Mouse (Mus musculus) hindbrain, embryonic 14.5 days (tissue): ENCODE measurements around the gene Gpc3. TPM values are rescaled to one million over a fixed set of nuclear protein-coding genes. Genes with fewer than 3 reads are reported as not detected.

Experiments
- ATAC-seq: fragments of 200-750 bp; cut with Nextera tagmentation; 2 replicates; pipeline ENCODE4 v1.8.0; 2017; ENCODE audit warnings: moderate number of reproducible peaks, mild to moderate bottlenecking, moderate TSS enrichment, moderate library complexity; ENCODE audit not compliant: low FRiP score
- DNase-seq: peaks from one replicate; pipeline ENCODE4 v3.0.0-alpha.2; 2015; ENCODE audit warnings: low spot score
- H3K27ac ChIP-seq: fragments of 300-500 bp; sonication (generic); 2 replicates; pipeline ENCODE4 v1.5.1; 2014; ENCODE audit warnings: mild to moderate bottlenecking, moderate library complexity
- H3K27me3 ChIP-seq: fragments of 300-500 bp; sonication (generic); 2 replicates; pipeline ENCODE4 v1.6.1; 2014; ENCODE audit warnings: mild to moderate bottlenecking, low read length, mixed read lengths; ENCODE audit not compliant: control insufficient read depth, insufficient read depth
- H3K36me3 ChIP-seq: fragments of 300-500 bp; sonication (generic); replicated peaks from 2 replicates; pipeline ENCODE4 v1.6.1; 2014; ENCODE audit not compliant: control insufficient read depth, insufficient read depth
- H3K4me1 ChIP-seq: fragments of 300-500 bp; sonication (generic); replicated peaks from 2 replicates; pipeline ENCODE4 v1.6.1; 2014; ENCODE audit warnings: antibody characterized with exemption, low read length, mixed read lengths; ENCODE audit not compliant: control insufficient read depth, insufficient read depth
- H3K4me2 ChIP-seq: fragments of 300-500 bp; sonication (generic); replicated peaks from 2 replicates; pipeline ENCODE4 v1.6.1; 2014; ENCODE audit warnings: mild to moderate bottlenecking, moderate library complexity
- H3K4me3 ChIP-seq: fragments of 300-500 bp; sonication (generic); replicated peaks from 2 replicates; pipeline ENCODE4 v1.5.1; 2014; ENCODE audit warnings: mild to moderate bottlenecking, low read length
- H3K9ac ChIP-seq: fragments of 300-500 bp; sonication (generic); 2 replicates; pipeline ENCODE4 v1.6.1; 2014
- H3K9me3 ChIP-seq: fragments of 300-500 bp; sonication (generic); 2 replicates; pipeline ENCODE4 v1.6.1; 2016; ENCODE audit warnings: low read length; ENCODE audit not compliant: control insufficient read depth
- WGBS: fragments of 180-500 bp; shearing (Covaris S2); extraction: QIAGEN DNeasy Blood & Tissue Kit; methylation state at CpG from one replicate; pipeline ENCODE4 v1.1.7; 2014; 5-methylcytosine and 5-hydroxymethylcytosine counted together
- microRNA counts: library from miRNA; unstranded; fragments of <30 nt; microRNA quantifications from one replicate; lab custom pipeline; 2016
- microRNA-seq: library from miRNA; unstranded; fragments of <30 nt; microRNA quantifications from one replicate; pipeline ENCODE4, GENCODE M21; 2016
- polyA plus RNA-seq: library from polyadenylated mRNA; unstranded; fragments of >200 nt; fragmentation: Nextera tagmentation; extraction: Ambion mirVana; gene quantifications from 2 replicates; pipeline ENCODE4 v1.2.1, GENCODE M21; 2014

The Gpc3 gene
- polyA plus RNA-seq, 1 experiment from 2014 or later = 122 TPM

DNA sequence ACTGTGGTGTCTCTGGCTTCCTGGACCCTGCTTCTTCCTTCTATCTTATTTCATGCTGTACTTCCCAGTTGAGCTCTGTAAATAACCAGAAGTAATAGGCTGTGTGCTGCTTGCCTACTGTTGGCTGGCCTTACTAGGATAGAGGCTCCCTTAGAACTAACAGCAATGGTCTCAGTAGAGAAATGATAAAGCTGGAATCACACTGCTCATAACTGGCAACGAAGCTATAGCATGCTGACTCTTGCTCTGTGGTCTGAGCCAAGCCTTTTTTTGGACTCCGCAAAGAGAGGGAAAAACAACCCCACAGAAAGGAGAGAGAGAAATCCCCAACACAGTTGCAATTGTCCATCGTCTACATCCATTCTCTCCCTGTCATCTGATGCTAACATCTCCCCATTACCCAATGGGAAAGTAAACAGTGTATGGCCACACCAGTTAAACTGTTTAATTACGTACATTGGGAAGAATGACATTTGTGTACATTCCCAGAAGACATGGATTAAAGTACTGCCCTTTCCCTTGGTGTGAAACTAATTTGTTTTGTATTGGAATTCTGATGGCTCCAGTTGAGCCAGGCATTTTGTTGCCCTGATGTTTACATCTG lies 368.0 kb downstream of the Gpc3 start:
- no peak overlapping the region for H3K9ac ChIP-seq
- DNase-seq (no peak), ATAC-seq (no peak)
- WGBS = 74% methylated on average over 4 of the region's 4 CpGs
- H3K4me1 ChIP-seq = no peaks in the 10 kb centered on the region
- no peaks in the 10 kb centered on the region for H3K9me3 ChIP-seq
- 0 out of 2 replicates have a peak, but pooled peaks cover 4% of the 10 kb centered on the region for H3K27me3 ChIP-seq
- no peak overlapping the region for H3K4me2 ChIP-seq
- no peak overlapping the region for H3K27ac ChIP-seq
- no peak overlapping the region for H3K4me3 ChIP-seq
- no peaks in the 10 kb centered on the region for H3K36me3 ChIP-seq

DNA sequence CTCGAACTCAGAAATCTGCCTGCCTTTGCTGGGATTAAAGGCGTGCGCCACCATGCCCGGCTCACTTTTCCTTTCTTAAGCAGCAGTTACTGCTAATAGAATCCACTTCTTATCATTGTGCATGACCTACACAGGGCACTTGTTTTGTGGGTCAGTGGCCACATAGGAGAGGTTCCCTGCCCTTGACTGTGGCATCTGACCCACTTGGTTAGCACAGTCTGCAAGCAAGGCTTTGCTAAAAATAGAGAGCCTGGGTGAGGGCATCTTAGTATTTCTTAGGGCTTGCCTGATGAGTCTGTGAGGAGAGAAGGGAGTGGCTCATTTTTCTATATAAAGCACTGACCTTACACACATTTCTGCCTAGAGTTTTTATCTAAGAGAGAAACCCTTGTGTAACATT lies 376.3 kb downstream of the Gpc3 start:
- no peaks in the 10 kb centered on the region for H3K27me3 ChIP-seq
- H3K4me1 ChIP-seq = no peaks in the 10 kb centered on the region
- WGBS = 92% methylated on average over 4 of the region's 4 CpGs
- no peak overlapping the region for H3K27ac ChIP-seq
- no peaks in the 10 kb centered on the region for H3K36me3 ChIP-seq
- ATAC-seq (no peak), DNase-seq (no peak)
- H3K9me3 ChIP-seq = no peaks in the 10 kb centered on the region
- no peak overlapping the region for H3K9ac ChIP-seq
- H3K4me2 ChIP-seq = no peak overlapping the region
- H3K4me3 ChIP-seq = no peak overlapping the region

DNA sequence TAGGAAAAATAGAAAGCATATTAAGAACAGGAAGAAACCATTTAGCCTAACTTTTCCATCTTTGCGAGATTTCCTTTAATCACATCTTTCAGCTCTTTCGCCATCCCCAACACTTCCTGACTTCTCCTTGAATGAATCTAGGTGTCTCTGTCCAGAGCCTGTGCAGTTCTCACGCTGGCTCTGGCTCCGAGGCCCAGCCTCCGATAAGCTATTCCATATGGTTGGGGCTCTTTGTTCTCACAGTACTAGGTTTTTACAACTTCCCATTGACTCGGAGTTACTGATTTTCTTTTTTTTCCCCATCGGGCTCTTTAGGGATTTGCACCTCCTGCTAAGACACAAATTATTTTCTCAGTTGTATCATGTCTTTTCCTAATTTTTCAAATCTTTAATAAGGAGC lies 381.8 kb downstream of the Gpc3 start:
- DNase-seq (no peak), ATAC-seq (no peak)
- no peaks in the 10 kb centered on the region for H3K9me3 ChIP-seq
- H3K4me3 ChIP-seq = no peak overlapping the region
- no peak overlapping the region for H3K4me2 ChIP-seq
- H3K27me3 ChIP-seq = no peaks in the 10 kb centered on the region
- H3K9ac ChIP-seq = no peak overlapping the region
- no peak overlapping the region for H3K27ac ChIP-seq
- 79% methylated on average over 7 of the region's 7 CpGs for WGBS
- no peaks in the 10 kb centered on the region for H3K4me1 ChIP-seq
- H3K36me3 ChIP-seq = no peaks in the 10 kb centered on the region

DNA sequence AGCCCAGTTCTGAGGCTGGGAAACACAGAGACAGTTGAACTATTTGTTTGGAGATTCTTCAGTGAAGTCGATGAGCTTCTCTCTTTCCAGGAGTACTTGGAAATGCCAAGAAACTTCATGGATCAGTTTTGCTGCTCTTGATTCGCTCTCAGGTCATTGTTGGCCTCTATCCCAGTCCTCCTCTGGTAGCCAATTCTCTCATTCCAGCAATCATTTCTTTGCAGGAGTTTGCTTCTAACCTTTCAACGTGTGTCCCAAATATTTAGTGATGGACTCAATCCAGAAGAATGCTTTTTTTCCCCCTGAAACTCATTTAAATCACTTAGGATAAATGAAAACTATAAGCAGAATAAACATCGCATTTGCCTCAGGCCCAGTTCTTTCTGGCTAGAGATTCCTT lies 383.0 kb downstream of the Gpc3 start:
- H3K27ac ChIP-seq = no peak overlapping the region
- no peaks in the 10 kb centered on the region for H3K4me1 ChIP-seq
- WGBS = 82% methylated on average over 4 of the region's 4 CpGs
- no peak overlapping the region for H3K9ac ChIP-seq
- no peaks in the 10 kb centered on the region for H3K36me3 ChIP-seq
- H3K4me3 ChIP-seq = no peak overlapping the region
- H3K4me2 ChIP-seq = no peak overlapping the region
- H3K27me3 ChIP-seq = no peaks in the 10 kb centered on the region
- DNase-seq (no peak), ATAC-seq (no peak)
- H3K9me3 ChIP-seq = no peaks in the 10 kb centered on the region

MicroRNAs within 50 kb of the gene (microRNA counts, 519-probe panel; counts per million panel counts)
- not detected for microRNA mmu-miR-717 (lab: Ali Mortazavi, UCI)

Small RNA genes lying within 50 kb of the gene (microRNA-seq; reads per million reads assigned to microRNA genes)
- gene Mir6384 (not detected), gene Mir717 (not detected)

Other genes starting within 250 kb of the Gpc3 start
- 8.2 and 9.4 TPM in 2 replicates for gene Ccdc160, start 177.2 kb upstream of the Gpc3 start, polyA plus RNA-seq